Mouse (Mus musculus): ENCODE results near the gene Swt1. TPM values are rescaled to one million over a fixed set of nuclear protein-coding genes. Genes with fewer than 3 reads are reported as not detected.

The Swt1 gene
- polyA plus RNA-seq, 1 experiment from 2014 or later, result 27.6 TPM

DNA sequence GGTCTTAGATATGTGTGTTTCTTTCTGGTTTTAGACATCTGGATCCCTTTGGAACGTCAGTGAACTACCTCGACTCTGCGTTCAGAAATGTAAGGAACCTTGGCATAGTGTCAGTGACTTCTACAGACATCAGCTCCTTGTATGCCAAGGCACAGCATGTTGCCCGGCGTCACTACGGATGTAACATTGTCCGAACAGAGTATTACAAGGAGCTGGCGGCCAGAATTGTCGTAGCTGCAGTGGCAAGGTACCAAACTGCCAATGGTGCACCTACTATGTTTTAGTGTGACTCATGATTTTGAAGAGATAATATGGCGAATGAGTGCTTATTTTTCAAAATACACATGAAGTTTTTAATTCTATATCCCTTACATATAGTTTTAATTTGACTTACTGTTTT is 21.6 kb upstream of the Swt1 start:
- WGBS, result 96% methylated on average over 10 of the region's 10 CpGs
- H3K4me1 ChIP-seq (ENCODE audit: control insufficient read depth, insufficient read depth, low read length), result no peaks in the 10 kb centered on the region
- H3K36me3 ChIP-seq (ENCODE audit: control insufficient read depth, insufficient read depth, low read length), result peaks cover 76% of the 10 kb centered on the region
- no peak overlapping the region for H3K4me2 ChIP-seq (replicated peaks; ENCODE audit: low read depth, low read length)
- no peak overlapping the region for H3K4me3 ChIP-seq (ENCODE audit: low read length)
- H3K27ac ChIP-seq (ENCODE audit: low read depth, low read length), result no peak overlapping the region
- H3K9ac ChIP-seq (ENCODE audit: low read depth, low read length), result no peak overlapping the region
- ATAC-seq (ENCODE audit: low FRiP score, low TSS enrichment), result no peak
- no peaks in the 10 kb centered on the region for H3K9me3 ChIP-seq (ENCODE audit: control insufficient read depth, low read length)
- no peaks in the 10 kb centered on the region for H3K27me3 ChIP-seq (ENCODE audit: control insufficient read depth, insufficient read depth, low read length)

DNA sequence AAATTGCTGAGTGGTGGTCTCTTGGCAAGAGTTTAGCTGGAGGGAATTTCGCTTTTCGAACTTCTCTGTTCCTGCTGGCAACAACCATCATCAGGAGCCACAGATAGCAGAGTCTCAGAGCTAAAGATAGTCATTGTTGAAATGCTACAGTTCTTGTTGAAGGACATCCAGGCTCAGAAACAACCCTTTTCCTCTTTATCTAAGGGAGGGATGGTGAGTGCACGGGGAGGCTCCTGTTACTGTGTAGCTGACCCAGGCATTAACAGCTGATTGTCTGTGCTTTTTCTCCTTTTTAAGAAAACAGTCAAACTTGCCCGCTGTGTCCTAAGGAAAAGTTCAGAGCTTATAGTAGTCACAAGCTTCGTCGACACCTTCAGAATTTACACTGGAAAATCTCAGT is 7.2 kb upstream of the Swt1 start:
- Histone ChIP-seq H3K9me3 (ENCODE audit: control insufficient read depth, low read length) (no peaks in the 10 kb centered on the region), H3K9ac (ENCODE audit: low read depth, low read length) (no peak overlapping the region), H3K36me3 (ENCODE audit: control insufficient read depth, insufficient read depth, low read length) (peaks cover 55% of the 10 kb centered on the region), H3K27me3 (ENCODE audit: control insufficient read depth, insufficient read depth, low read length) (no peaks in the 10 kb centered on the region), H3K4me3 (ENCODE audit: low read length) (no peak overlapping the region), H3K4me1 (ENCODE audit: control insufficient read depth, insufficient read depth, low read length) (no peaks in the 10 kb centered on the region), H3K4me2 (replicated peaks; ENCODE audit: low read depth, low read length) (no peak overlapping the region), H3K27ac (ENCODE audit: low read depth, low read length) (no peak overlapping the region)
- WGBS, result 90% methylated on average over 6 of the region's 6 CpGs
- ATAC-seq (ENCODE audit: low FRiP score, low TSS enrichment), result no peak

DNA sequence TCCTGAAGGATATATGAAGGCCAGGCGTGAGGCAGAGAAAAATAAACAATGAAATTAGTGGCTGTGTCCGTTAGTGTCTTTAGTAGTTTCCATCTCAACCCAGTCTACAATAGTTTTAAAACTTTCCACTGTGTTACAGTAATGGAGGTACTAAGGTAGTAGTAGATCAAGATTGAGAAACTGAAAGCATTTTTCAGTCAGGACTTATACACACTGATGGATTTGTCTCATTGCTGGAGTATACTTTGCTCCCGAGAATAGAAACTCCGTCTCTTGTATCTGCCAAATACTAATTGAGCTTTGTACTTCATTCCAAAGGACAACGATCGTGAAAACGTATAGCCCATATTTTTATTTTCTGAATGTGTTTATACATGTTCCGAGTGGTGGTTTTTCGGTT is 1.1 kb upstream of the Swt1 start:
- peak overlapping the region; percentile 89 for H3K4me3 ChIP-seq (ENCODE audit: low read length)
- no peaks in the 10 kb centered on the region for H3K27me3 ChIP-seq (ENCODE audit: control insufficient read depth, insufficient read depth, low read length)
- H3K9ac ChIP-seq (ENCODE audit: low read depth, low read length), result peak overlapping the region; percentile 95
- H3K4me2 ChIP-seq (replicated peaks; ENCODE audit: low read depth, low read length), result peak overlapping the region; percentile 64
- H3K27ac ChIP-seq (ENCODE audit: low read depth, low read length), result peak overlapping the region; percentile 97; the same call in 1 of the 2 replicates
- no peaks in the 10 kb centered on the region for H3K9me3 ChIP-seq (ENCODE audit: control insufficient read depth, low read length)
- WGBS, result 37% methylated on average over 9 of the region's 9 CpGs
- peaks cover 8% of the 10 kb centered on the region for H3K36me3 ChIP-seq (ENCODE audit: control insufficient read depth, insufficient read depth, low read length)
- ATAC-seq (ENCODE audit: low FRiP score, low TSS enrichment), result no peak
- H3K4me1 ChIP-seq (ENCODE audit: control insufficient read depth, insufficient read depth, low read length), result peaks cover 4% of the 10 kb centered on the region; the same call in 1 of the 2 replicates

DNA sequence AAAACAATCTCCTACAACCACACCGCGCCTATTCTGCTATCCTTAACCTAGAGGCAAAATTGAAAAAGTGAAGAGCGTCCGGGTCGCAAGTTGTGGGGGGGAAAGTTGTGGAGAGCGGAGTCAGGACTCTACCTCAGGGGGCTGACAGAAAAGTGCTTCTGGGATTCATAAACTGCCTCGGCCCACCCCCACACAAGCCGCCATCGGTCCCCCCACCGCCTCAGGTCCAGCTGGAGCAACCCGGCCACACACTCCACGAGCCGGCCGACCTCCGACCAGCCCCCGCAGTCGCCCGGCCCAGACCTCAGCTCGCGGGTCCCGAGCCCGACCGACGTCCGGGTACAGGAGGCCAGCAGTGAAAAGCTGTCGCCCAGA is 380 bp downstream of the Swt1 start:
- Histone ChIP-seq H3K4me2 (replicated peaks; ENCODE audit: low read depth, low read length) (peak overlapping the region; percentile 49), H3K36me3 (ENCODE audit: control insufficient read depth, insufficient read depth, low read length) (peaks cover 2% of the 10 kb centered on the region; the same call in 1 of the 2 replicates), H3K4me3 (ENCODE audit: low read length) (peak overlapping the region; percentile 89), H3K27ac (ENCODE audit: low read depth, low read length) (peak overlapping the region; percentile 65; the same call in 1 of the 2 replicates), H3K9me3 (ENCODE audit: control insufficient read depth, low read length) (no peaks in the 10 kb centered on the region), H3K9ac (ENCODE audit: low read depth, low read length) (peak overlapping the region; percentile 79), H3K4me1 (ENCODE audit: control insufficient read depth, insufficient read depth, low read length) (peaks cover 4% of the 10 kb centered on the region; the same call in 1 of the 2 replicates), H3K27me3 (ENCODE audit: control insufficient read depth, insufficient read depth, low read length) (no peaks in the 10 kb centered on the region)
- under 1% methylated on average over 26 of the region's 26 CpGs for WGBS
- ATAC-seq (ENCODE audit: low FRiP score, low TSS enrichment), result peak; percentile 76

DNA sequence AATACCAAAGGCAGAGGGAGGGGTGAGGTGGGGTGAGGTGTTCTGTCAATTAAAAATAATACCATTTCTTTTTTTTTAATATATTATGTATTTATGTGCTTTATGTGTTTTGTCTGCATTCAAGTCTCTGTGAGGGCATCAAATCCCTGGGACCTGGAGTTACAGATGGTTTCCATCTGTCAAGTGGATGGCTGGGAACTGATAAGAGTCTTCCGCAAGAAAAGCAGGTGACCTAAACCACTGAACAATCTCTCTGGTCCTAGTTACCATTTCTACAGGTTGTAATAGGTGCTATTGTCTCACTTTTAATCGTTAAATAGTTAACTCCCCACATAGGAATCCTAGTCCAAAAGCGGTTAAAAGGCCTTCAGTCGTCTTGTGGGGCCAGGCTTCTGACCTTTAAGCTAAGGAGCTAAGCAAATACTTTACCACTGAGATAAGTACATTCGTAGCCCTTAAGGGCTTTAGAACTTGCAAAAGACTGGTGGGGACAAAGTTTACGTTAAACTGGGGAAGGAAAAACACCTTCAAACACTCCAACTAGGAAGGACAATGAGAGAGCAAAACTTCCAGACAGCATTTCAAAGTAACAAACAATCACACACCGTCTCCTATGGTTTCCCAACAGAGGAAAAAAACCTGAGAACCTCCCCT is 1.2 kb downstream of the Swt1 start:
- H3K4me2 ChIP-seq (replicated peaks; ENCODE audit: low read depth, low read length), result peak overlapping the region; percentile 49
- peaks cover 4% of the 10 kb centered on the region; the same call in 1 of the 2 replicates for H3K4me1 ChIP-seq (ENCODE audit: control insufficient read depth, insufficient read depth, low read length)
- H3K9me3 ChIP-seq (ENCODE audit: control insufficient read depth, low read length), result no peaks in the 10 kb centered on the region
- H3K4me3 ChIP-seq (ENCODE audit: low read length), result peak overlapping the region; percentile 89
- H3K27me3 ChIP-seq (ENCODE audit: control insufficient read depth, insufficient read depth, low read length), result no peaks in the 10 kb centered on the region
- 21% methylated on average over 7 of the region's 7 CpGs for WGBS
- H3K9ac ChIP-seq (ENCODE audit: low read depth, low read length), result peak overlapping the region; percentile 79
- peaks cover 8% of the 10 kb centered on the region for H3K36me3 ChIP-seq (ENCODE audit: control insufficient read depth, insufficient read depth, low read length)
- ATAC-seq (ENCODE audit: low FRiP score, low TSS enrichment), result no peak
- H3K27ac ChIP-seq (ENCODE audit: low read depth, low read length), result no peak overlapping the region

DNA sequence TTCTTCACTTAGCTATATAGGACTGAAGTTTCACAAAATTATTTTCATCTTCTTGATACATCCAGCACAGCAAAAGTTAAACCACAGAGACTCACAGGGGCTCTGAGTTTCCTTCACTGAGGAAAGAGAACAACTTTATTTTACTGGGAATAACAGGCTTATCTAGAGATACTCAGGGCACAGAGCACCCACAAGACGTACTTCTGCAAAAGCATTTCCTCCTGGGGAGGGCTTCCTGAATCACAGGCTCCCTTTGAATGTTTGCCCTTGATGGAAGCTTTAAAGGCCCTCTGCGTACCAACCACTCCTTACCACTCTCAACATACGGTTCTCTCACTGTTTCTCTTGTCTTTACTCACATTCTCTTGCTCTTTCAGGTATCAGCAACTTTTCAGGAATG is 6.1 kb downstream of the Swt1 start:
- Histone ChIP-seq H3K4me1 (ENCODE audit: control insufficient read depth, insufficient read depth, low read length) (no peaks in the 10 kb centered on the region), H3K36me3 (ENCODE audit: control insufficient read depth, insufficient read depth, low read length) (peaks cover 29% of the 10 kb centered on the region), H3K9me3 (ENCODE audit: control insufficient read depth, low read length) (no peaks in the 10 kb centered on the region), H3K27ac (ENCODE audit: low read depth, low read length) (no peak overlapping the region), H3K4me3 (ENCODE audit: low read length) (no peak overlapping the region), H3K4me2 (replicated peaks; ENCODE audit: low read depth, low read length) (no peak overlapping the region), H3K9ac (ENCODE audit: low read depth, low read length) (no peak overlapping the region), H3K27me3 (ENCODE audit: control insufficient read depth, insufficient read depth, low read length) (no peaks in the 10 kb centered on the region)
- ATAC-seq (ENCODE audit: low FRiP score, low TSS enrichment), result no peak
- WGBS, result 81% methylated on average over 3 of the region's 3 CpGs

DNA sequence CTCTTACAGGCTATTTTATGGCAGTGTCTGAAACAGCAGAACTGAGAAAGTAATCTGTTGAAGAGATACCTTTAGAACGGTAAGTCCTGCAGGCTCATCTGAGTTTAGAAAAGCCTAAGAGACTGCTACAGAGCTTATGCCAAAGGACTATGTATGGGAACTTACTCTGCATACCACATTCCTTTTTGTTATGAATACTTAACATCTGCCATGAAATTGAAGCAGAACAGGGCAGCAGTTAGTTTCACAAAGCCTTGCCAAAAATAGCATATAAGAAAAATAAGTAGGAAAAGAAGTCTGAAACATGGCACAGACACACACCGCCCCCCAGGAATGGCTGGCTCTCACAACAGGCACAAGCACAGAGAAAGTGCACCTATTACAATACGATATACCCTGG is 18.4 kb downstream of the Swt1 start:
- no peak overlapping the region for H3K4me2 ChIP-seq (replicated peaks; ENCODE audit: low read depth, low read length)
- H3K36me3 ChIP-seq (ENCODE audit: control insufficient read depth, insufficient read depth, low read length), result peaks cover 24% of the 10 kb centered on the region; the same call in 1 of the 2 replicates
- H3K4me3 ChIP-seq (ENCODE audit: low read length), result no peak overlapping the region
- 94% methylated on average over 3 of the region's 3 CpGs for WGBS
- no peak for ATAC-seq (ENCODE audit: low FRiP score, low TSS enrichment)
- H3K9me3 ChIP-seq (ENCODE audit: control insufficient read depth, low read length), result no peaks in the 10 kb centered on the region
- H3K27ac ChIP-seq (ENCODE audit: low read depth, low read length), result no peak overlapping the region
- H3K4me1 ChIP-seq (ENCODE audit: control insufficient read depth, insufficient read depth, low read length), result no peaks in the 10 kb centered on the region
- H3K27me3 ChIP-seq (ENCODE audit: control insufficient read depth, insufficient read depth, low read length), result no peaks in the 10 kb centered on the region
- no peak overlapping the region for H3K9ac ChIP-seq (ENCODE audit: low read depth, low read length)

DNA sequence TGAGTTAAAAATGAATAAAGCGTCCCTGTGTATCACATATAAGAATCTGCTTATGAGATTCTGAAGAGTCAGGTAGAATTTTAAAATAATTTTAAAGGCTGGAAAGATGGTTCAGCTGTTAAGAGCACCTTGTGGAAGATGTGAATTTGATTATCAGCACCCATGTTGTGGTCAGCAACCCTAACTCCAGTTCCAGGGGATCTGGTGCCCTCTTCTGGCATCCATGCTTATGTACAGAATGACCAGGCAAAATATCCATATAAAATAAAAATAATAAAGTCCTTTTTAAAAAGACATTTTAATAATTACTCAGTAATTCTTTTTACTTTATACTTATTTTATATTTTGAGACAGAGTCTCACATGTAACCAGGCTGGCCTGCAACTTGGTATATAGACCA is 38.2 kb downstream of the Swt1 start:
- Histone ChIP-seq H3K9me3 (ENCODE audit: control insufficient read depth, low read length) (no peaks in the 10 kb centered on the region), H3K27me3 (ENCODE audit: control insufficient read depth, insufficient read depth, low read length) (no peaks in the 10 kb centered on the region), H3K9ac (ENCODE audit: low read depth, low read length) (no peak overlapping the region), H3K4me3 (ENCODE audit: low read length) (no peak overlapping the region), H3K36me3 (ENCODE audit: control insufficient read depth, insufficient read depth, low read length) (peaks cover 20% of the 10 kb centered on the region; the same call in 1 of the 2 replicates), H3K27ac (ENCODE audit: low read depth, low read length) (no peak overlapping the region), H3K4me1 (ENCODE audit: control insufficient read depth, insufficient read depth, low read length) (no peaks in the 10 kb centered on the region), H3K4me2 (replicated peaks; ENCODE audit: low read depth, low read length) (no peak overlapping the region)
- ATAC-seq (ENCODE audit: low FRiP score, low TSS enrichment), result no peak
- WGBS, result 97% methylated on average over 1 of the region's 1 CpGs

DNA sequence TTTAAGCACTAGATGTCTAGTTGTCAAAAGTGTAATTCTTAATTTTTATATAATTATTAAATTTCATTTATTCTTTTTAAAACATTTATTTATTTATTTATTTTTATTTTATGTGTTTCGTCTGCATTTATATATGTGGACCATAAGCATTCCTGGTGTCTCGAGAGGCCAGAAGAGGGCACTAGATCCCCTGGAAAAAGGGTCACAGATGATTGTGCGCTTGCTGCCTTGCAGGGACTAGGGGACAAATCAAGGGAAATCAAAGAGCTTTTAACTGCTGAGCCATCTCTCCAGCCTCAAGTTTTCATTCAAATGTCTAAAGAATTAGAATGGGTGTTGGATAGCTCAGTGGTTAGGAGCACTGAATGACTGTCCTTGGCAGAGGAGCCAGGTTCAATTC is 50.9 kb downstream of the Swt1 start:
- no peaks in the 10 kb centered on the region for H3K9me3 ChIP-seq (ENCODE audit: control insufficient read depth, low read length)
- H3K27me3 ChIP-seq (ENCODE audit: control insufficient read depth, insufficient read depth, low read length), result no peaks in the 10 kb centered on the region
- H3K4me3 ChIP-seq (ENCODE audit: low read length), result no peak overlapping the region
- 89% methylated on average over 3 of the region's 3 CpGs for WGBS
- no peak overlapping the region for H3K4me2 ChIP-seq (replicated peaks; ENCODE audit: low read depth, low read length)
- H3K27ac ChIP-seq (ENCODE audit: low read depth, low read length), result no peak overlapping the region
- ATAC-seq (ENCODE audit: low FRiP score, low TSS enrichment), result no peak
- H3K36me3 ChIP-seq (ENCODE audit: control insufficient read depth, insufficient read depth, low read length), result peaks cover 10% of the 10 kb centered on the region
- H3K9ac ChIP-seq (ENCODE audit: low read depth, low read length), result no peak overlapping the region
- no peaks in the 10 kb centered on the region for H3K4me1 ChIP-seq (ENCODE audit: control insufficient read depth, insufficient read depth, low read length)
